Mouse (Mus musculus): ENCODE measurements around the gene Vmn1r208.
"Not testable (repeated sequence)": the region's sequence is repeated elsewhere in the genome, so short reads cannot be mapped to it uniquely, and the experiment has no call there.

- not testable (repeated sequence) for TF ChIP-seq EP300 (IDR thresholded peaks at IDR 0.05; ENCODE audit: low read length); JUND (conservative IDR thresholded peaks at IDR 0.05; ENCODE audit: low read depth, low read length); POLR2A (IDR thresholded peaks at IDR 0.05; ENCODE audit: low read depth, low read length); ETS1 (conservative IDR thresholded peaks at IDR 0.05; ENCODE audit: low read depth, low read length); HCFC1 (IDR thresholded peaks at IDR 0.05; ENCODE audit: low read depth, low read length); CTCF (conservative IDR thresholded peaks at IDR 0.05 in 1 of 2, IDR thresholded peaks at IDR 0.05 in 1 of 2; ENCODE audit: low read depth in 2 of 2, low read length in 2 of 2); NELFE (IDR thresholded peaks at IDR 0.05; ENCODE audit: low read depth, low read length); MYC (IDR thresholded peaks at IDR 0.05; ENCODE audit: low read depth, low read length); USF1 (IDR thresholded peaks at IDR 0.05; ENCODE audit: low read depth, low read length); RAD21 (IDR thresholded peaks at IDR 0.05; ENCODE audit: low read depth, low read length); ZC3H11A (IDR thresholded peaks at IDR 0.05; ENCODE audit: low read depth, low read length); ZMIZ1 (IDR thresholded peaks at IDR 0.05; ENCODE audit: low read depth, low read length)
Observed at GRCm38 (mm10) chr13:22809582-22809981, 32.4 kb upstream of the Vmn1r208 start, which contains the start of gene Vmn1r209.
